Mouse (Mus musculus) neural tube, embryonic 12.5 days (tissue): ENCODE measurements around the gene Phf5a. TPM values are rescaled to one million over a fixed set of nuclear protein-coding genes. Genes with fewer than 3 reads are reported as not detected.
A peak's percentile ranks its signal among the peaks of the same experiment; 100 is the strongest.

Experiments used
- ATAC-seq: fragments of 200-750 bp; cut with Nextera tagmentation; 2 replicates; pipeline ENCODE4 v1.8.0; 2017; ENCODE audit warnings: low read depth, mild to moderate bottlenecking, moderate TSS enrichment, moderate library complexity; ENCODE audit not compliant: low FRiP score
- H3K27ac ChIP-seq: fragments of 300-500 bp; sonication (generic); 2 replicates; pipeline ENCODE4 v1.5.1; 2016
- H3K27me3 ChIP-seq: fragments of 300-500 bp; sonication (generic); replicated peaks from 2 replicates; pipeline ENCODE4 v1.6.1; 2016; ENCODE audit warnings: mild to moderate bottlenecking
- H3K36me3 ChIP-seq: fragments of 300-500 bp; sonication (generic); 2 replicates; pipeline ENCODE4 v1.6.1; 2016; ENCODE audit warnings: mild to moderate bottlenecking
- H3K4me1 ChIP-seq: fragments of 300-500 bp; sonication (generic); 2 replicates; pipeline ENCODE4 v1.6.1; 2016
- H3K4me2 ChIP-seq: fragments of 300-500 bp; sonication (generic); replicated peaks from 2 replicates; pipeline ENCODE4 v1.6.1; 2016; ENCODE audit warnings: mild to moderate bottlenecking
- H3K4me3 ChIP-seq: fragments of 300-500 bp; sonication (generic); 2 replicates; pipeline ENCODE4 v1.5.1; 2016
- H3K9ac ChIP-seq: fragments of 300-500 bp; sonication (generic); 2 replicates; pipeline ENCODE4 v1.6.1; 2016; ENCODE audit warnings: mild to moderate bottlenecking
- H3K9me3 ChIP-seq: fragments of 300-500 bp; sonication (generic); 2 replicates; pipeline ENCODE4 v1.6.1; 2016; ENCODE audit warnings: mild to moderate bottlenecking
- WGBS: fragments of 180-500 bp; shearing (Covaris S2); methylation state at CpG from one replicate; pipeline ENCODE4 v1.1.7; 2016; 5-methylcytosine and 5-hydroxymethylcytosine counted together
- polyA plus RNA-seq: library from polyadenylated mRNA; unstranded; fragments of >200 nt; fragmentation: Nextera tagmentation; extraction: Ambion mirVana; gene quantifications from 2 replicates; pipeline ENCODE4 v1.2.1, GENCODE M21; 2016

The Phf5a gene
- polyA plus RNA-seq, 1 experiment from 2014 or later: 126 TPM

DNA sequence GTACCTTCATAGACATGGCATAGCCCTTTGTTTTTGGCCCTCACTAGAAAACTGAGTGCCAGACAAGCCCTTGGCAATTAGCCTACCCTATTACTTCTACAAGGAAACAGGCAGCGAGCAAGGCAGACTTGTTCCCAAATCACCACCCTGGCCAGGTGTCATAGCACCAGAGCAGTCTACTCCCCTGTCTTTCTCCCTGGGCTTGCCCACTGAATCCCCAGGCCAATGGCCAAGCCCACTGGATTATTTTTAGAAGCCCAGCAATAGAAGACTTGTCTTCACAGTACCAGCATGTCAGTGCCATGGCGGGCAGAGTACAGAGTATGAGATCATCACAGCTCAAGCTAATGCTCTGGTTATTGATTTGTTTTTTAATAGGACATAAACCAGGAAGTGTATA, 27.0 kb upstream of the Phf5a start:
- no peak overlapping the region for H3K4me2 ChIP-seq
- H3K9ac ChIP-seq: no peak overlapping the region
- ATAC-seq: no peak
- no peak overlapping the region for H3K27ac ChIP-seq
- WGBS: 100% methylated on average over 2 of the region's 2 CpGs
- H3K9me3 ChIP-seq: no peaks in the 10 kb centered on the region
- peaks cover 81% of the 10 kb centered on the region for H3K36me3 ChIP-seq
- no peak overlapping the region for H3K4me3 ChIP-seq
- H3K4me1 ChIP-seq: no peaks in the 10 kb centered on the region
- H3K27me3 ChIP-seq: no peaks in the 10 kb centered on the region

DNA sequence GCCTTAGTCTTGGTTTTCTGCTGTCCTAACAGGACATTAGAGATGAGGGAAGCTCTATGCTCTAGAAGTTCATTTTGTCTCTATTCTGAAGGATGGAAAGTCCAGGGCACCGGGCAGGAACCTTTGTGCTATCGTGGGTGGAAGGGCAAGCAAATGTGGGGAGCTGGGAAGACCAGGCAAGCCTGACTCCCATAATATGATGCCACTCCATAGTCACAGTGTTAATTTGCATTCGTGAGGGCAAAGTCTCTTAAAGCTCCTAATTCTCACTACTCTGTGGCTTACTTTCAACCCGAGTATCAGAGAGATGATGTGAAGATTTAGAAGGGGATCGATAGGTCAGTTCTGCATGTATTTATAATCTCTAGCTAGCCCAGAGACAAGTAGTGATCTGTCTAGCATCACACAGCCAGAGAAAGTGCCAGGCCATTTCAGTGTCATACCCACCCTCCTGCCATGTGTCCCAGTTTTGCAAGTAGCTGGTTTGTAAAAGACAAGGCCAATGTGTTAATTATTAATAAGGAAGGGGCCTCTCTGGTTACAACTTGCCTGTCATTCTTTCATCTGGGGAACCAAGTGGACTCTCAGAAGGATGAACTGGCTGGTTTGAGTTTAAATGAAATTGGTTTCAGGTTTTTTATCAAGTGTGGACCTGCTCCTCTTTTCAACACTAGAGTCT, 26.0 kb upstream of the Phf5a start:
- H3K4me2 ChIP-seq: no peak overlapping the region
- H3K36me3 ChIP-seq: peaks cover 75% of the 10 kb centered on the region
- H3K27ac ChIP-seq: no peak overlapping the region
- no peaks in the 10 kb centered on the region for H3K4me1 ChIP-seq
- no peaks in the 10 kb centered on the region for H3K27me3 ChIP-seq
- no peak for ATAC-seq
- no peak overlapping the region for H3K9ac ChIP-seq
- WGBS: 93% methylated on average over 5 of the region's 5 CpGs
- no peak overlapping the region for H3K4me3 ChIP-seq
- H3K9me3 ChIP-seq: no peaks in the 10 kb centered on the region

DNA sequence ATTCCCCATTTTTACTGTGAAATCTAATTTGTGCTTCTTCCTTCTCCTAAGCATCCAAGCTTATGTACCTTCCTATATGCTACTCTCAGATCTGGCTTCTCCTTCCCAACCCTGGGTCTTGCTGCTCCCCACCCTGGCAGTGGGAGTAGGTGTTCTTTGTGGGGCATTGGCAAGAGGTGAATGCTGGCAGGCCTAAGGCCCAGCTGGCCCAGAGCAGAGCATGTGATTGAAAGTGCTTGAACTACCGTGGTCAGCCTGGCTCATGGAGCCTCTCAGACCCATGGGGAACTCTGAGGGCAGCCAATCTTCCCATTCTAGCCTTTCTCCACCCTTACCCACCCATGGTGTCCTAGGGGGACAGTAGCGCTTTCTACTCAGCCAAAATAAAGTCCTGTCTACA, 24.7 kb upstream of the Phf5a start:
- no peaks in the 10 kb centered on the region for H3K4me1 ChIP-seq
- no peak overlapping the region for H3K27ac ChIP-seq
- no peak overlapping the region for H3K4me3 ChIP-seq
- no peak for ATAC-seq
- H3K27me3 ChIP-seq: no peaks in the 10 kb centered on the region
- H3K4me2 ChIP-seq: no peak overlapping the region
- H3K36me3 ChIP-seq: peaks cover 75% of the 10 kb centered on the region
- no peaks in the 10 kb centered on the region for H3K9me3 ChIP-seq
- 100% methylated on average over 2 of the region's 2 CpGs for WGBS
- no peak overlapping the region for H3K9ac ChIP-seq

DNA sequence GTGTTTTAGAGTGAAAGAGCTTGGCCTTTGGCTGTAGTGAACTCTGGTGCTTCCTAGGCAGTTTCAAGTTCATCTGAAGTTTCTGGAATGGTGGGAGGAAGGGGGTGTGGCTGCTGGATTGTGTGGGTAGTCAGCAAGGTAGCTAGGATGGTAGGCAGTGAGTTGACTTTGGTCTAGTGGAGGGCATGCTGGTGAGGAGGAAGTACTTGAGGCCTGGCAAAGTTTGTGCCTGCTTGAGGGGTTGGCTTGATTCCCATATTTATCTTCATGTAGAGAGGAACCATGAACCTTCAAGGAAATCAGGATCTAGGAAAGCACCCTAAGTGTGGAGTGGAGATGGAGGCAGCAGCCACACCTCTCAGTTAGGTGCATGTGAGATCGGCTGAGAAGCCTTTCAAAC, 22.3 kb upstream of the Phf5a start:
- WGBS: 88% methylated on average over 1 of the region's 1 CpGs
- H3K9ac ChIP-seq: no peak overlapping the region
- ATAC-seq: no peak
- peaks cover 75% of the 10 kb centered on the region for H3K36me3 ChIP-seq
- no peak overlapping the region for H3K4me2 ChIP-seq
- no peaks in the 10 kb centered on the region for H3K9me3 ChIP-seq
- no peak overlapping the region for H3K27ac ChIP-seq
- H3K27me3 ChIP-seq: no peaks in the 10 kb centered on the region
- no peak overlapping the region for H3K4me3 ChIP-seq
- no peaks in the 10 kb centered on the region for H3K4me1 ChIP-seq

DNA sequence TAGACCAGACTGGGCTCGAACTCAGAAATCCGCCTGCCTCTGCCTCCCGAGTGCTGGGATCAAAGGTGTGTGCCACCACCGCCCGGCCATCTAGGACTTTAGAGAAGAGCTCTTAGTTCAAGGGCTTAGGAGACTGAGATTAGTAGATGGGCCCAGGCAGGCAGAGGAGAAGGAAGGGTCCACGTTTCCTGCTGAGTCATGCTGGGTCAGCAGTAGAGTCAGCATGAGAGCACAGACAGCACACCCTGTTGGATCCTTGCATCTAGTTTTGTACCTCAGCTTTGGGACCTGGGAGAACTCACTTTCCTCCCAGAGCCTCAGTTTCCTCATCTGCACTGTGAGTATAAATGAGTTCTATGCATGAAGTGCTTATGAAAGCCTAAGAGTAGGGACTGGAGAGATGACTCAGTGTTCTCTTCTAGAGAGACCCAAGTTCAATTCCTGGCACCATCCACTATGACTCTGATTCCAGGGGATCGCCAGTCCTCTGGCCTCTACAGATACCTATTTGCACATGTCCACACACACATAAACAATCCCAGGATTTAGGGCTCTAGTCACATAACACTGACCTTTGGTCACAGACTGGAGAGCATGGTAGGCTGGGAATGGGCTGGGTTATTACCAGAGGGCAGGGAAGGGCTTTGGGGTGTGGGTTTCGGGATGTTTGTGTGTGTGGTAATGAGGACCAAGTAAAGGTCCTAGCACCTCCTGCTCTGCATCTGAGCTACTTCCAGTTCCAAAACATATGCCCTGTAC, 20.3 kb upstream of the Phf5a start:
- H3K27ac ChIP-seq: no peak overlapping the region
- no peaks in the 10 kb centered on the region for H3K4me1 ChIP-seq
- H3K4me2 ChIP-seq: no peak overlapping the region
- WGBS: 92% methylated on average over 8 of the region's 8 CpGs
- H3K9me3 ChIP-seq: no peaks in the 10 kb centered on the region
- no peak overlapping the region for H3K9ac ChIP-seq
- no peaks in the 10 kb centered on the region for H3K27me3 ChIP-seq
- H3K4me3 ChIP-seq: no peak overlapping the region
- ATAC-seq: no peak
- H3K36me3 ChIP-seq: peaks cover 67% of the 10 kb centered on the region

DNA sequence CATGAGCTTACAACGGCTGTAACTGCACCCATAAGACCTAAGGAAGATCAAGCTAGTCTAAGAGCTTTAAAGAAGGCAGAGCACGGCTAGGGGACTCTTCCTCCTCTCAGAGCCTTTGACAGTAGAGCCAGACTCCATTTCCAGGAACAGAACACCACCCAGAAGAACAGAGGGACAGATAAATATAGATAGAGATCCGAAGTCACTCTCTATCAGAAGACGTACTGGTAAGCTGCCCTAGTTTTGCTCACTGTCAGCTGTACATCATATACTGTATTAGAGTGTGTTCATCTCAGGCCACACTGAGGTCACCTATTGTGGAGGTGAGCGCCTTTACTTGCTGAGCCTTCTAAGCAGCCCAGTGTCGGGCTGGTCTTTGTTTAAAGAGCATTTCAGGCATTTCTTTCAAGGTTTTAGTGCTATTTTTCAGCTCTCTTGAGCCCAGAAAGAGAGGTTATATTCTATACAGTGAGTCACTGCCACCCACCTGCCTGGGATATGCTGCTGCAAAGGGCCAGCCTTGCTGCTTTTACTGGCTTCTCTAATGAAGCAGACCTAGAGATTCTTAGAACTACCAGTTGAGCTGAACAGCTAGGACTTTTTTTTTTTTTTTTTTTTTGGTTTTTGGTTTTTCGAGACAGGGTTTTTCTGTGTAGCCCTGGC, 19.6 kb upstream of the Phf5a start:
- Histone ChIP-seq H3K36me3 (peaks cover 60% of the 10 kb centered on the region), H3K27ac (no peak overlapping the region), H3K4me3 (no peak overlapping the region), H3K4me2 (no peak overlapping the region), H3K9me3 (no peaks in the 10 kb centered on the region), H3K4me1 (no peaks in the 10 kb centered on the region), H3K9ac (no peak overlapping the region), H3K27me3 (no peaks in the 10 kb centered on the region)
- 93% methylated on average over 7 of the region's 7 CpGs for WGBS
- no peak for ATAC-seq

DNA sequence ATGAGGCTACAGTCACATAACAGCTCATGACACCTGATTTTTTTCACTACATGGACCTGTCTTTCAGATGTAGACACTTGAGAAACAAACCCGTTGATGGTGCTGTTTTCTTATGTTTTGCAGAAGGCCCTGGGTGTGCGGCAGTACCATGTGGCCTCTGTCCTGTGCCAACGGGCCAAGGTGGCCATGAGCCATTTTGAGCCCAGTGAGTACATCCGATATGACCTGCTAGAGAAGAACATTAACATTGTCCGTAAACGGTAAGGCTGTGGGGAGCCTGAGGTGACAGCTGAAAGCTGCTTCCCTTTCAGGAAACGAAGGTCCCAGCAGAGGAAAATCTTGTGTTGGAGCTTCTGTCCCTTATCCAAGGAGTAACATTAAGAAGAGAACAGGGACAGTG, 17.5 kb upstream of the Phf5a start:
- Histone ChIP-seq H3K27me3 (no peaks in the 10 kb centered on the region), H3K9me3 (no peaks in the 10 kb centered on the region), H3K9ac (no peak overlapping the region), H3K4me1 (no peaks in the 10 kb centered on the region), H3K27ac (no peak overlapping the region), H3K4me2 (no peak overlapping the region), H3K4me3 (no peak overlapping the region), H3K36me3 (peaks cover 44% of the 10 kb centered on the region)
- no peak for ATAC-seq
- 96% methylated on average over 7 of the region's 7 CpGs for WGBS

DNA sequence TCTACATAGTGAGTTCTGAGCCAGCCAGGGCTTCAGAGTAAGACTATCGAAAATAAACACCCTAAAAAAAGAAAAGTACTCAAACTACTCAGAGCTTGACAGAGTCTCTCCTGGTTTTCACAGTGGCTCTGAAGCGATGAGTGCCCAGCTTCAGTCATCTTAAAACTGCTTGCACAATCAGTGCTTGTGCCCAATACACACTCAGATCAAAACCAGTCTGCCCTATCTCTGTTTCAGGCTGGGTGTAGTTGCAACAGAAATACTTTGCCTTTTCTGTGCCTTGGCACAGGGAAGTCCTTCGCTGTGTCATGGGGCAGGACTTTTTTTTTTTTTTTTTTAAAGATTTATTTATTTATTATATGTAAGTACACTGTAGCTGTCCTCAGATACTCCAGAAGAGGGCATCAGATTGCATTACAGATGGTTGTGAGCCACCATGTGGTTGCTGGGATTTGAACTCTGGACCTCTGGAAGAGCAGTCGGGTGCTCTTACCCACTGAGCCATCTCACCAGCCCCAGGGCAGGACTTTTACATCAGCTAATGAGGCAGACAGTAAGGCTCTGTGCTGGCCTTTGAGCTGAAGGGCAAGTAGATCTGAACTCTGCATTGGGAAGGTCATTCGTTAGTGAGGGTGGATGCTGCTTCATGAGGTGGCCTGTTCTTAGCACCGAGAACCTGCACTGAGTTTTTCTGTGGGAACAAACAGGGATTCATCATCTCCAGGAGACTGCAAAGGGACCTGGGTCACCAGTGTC, 15.3 kb upstream of the Phf5a start:
- no peaks in the 10 kb centered on the region for H3K27me3 ChIP-seq
- ATAC-seq: no peak
- 91% methylated on average over 6 of the region's 6 CpGs for WGBS
- no peak overlapping the region for H3K9ac ChIP-seq
- no peaks in the 10 kb centered on the region for H3K4me1 ChIP-seq
- H3K36me3 ChIP-seq: peaks cover 30% of the 10 kb centered on the region
- H3K4me2 ChIP-seq: no peak overlapping the region
- no peak overlapping the region for H3K27ac ChIP-seq
- no peaks in the 10 kb centered on the region for H3K9me3 ChIP-seq
- no peak overlapping the region for H3K4me3 ChIP-seq

DNA sequence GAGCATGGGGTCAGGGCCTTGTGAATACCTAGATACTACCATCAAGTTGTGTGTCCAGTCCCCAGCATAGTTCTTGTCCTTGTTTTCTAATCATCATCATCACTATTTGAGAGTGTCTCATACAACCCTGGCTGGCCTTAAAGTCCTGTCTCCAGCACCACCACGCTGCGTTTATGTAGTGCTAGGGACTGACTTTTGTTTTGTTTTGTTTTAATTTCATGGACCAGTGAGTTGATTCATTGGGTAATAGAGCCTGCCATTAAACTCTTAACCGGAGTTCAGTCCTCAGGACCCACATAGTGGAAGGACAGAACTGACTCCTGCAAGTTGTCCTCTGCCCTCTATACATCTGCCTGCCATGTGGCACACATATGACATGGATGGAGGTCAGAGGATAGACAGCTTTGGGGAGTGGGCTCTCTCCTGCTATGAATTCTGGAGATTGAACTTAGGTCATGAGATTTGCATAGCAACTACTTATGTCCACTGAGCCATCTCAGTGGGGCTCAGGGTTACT, 13.8 kb upstream of the Phf5a start:
- no peak overlapping the region for H3K9ac ChIP-seq
- no peak overlapping the region for H3K27ac ChIP-seq
- peaks cover 17% of the 10 kb centered on the region for H3K36me3 ChIP-seq
- no peak for ATAC-seq
- no peak overlapping the region for H3K4me2 ChIP-seq
- no peaks in the 10 kb centered on the region for H3K27me3 ChIP-seq
- no peaks in the 10 kb centered on the region for H3K9me3 ChIP-seq
- 68% methylated on average over 3 of the region's 3 CpGs for WGBS
- H3K4me3 ChIP-seq: no peak overlapping the region
- 0 out of 2 replicates have a peak, but pooled peaks cover 3% of the 10 kb centered on the region for H3K4me1 ChIP-seq

DNA sequence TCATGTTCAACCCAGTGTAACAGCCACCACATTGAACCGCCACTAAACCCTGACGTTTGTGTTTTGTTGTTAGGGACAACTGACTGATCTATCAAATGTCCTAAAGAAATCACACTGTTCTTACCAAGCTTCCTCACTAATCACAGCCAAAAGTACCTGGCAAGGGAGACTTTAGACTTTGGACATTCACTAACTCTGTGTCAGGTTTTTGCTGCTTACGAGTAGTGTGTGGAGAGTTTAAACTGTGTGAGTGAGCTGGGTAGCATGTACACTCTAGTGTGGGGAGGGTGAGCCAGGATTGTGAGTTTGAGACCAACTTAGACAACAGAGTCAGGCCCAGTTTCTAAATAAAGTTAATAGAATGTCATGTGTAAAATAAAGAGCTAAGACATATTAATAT, 10.6 kb upstream of the Phf5a start:
- Histone ChIP-seq H3K9ac (no peak overlapping the region), H3K27me3 (no peaks in the 10 kb centered on the region), H3K9me3 (no peaks in the 10 kb centered on the region), H3K4me2 (no peak overlapping the region), H3K4me3 (no peak overlapping the region), H3K27ac (no peak overlapping the region), H3K36me3 (no peaks in the 10 kb centered on the region), H3K4me1 (peaks cover 22% of the 10 kb centered on the region)
- 95% methylated on average over 3 of the region's 3 CpGs for WGBS
- ATAC-seq: no peak

DNA sequence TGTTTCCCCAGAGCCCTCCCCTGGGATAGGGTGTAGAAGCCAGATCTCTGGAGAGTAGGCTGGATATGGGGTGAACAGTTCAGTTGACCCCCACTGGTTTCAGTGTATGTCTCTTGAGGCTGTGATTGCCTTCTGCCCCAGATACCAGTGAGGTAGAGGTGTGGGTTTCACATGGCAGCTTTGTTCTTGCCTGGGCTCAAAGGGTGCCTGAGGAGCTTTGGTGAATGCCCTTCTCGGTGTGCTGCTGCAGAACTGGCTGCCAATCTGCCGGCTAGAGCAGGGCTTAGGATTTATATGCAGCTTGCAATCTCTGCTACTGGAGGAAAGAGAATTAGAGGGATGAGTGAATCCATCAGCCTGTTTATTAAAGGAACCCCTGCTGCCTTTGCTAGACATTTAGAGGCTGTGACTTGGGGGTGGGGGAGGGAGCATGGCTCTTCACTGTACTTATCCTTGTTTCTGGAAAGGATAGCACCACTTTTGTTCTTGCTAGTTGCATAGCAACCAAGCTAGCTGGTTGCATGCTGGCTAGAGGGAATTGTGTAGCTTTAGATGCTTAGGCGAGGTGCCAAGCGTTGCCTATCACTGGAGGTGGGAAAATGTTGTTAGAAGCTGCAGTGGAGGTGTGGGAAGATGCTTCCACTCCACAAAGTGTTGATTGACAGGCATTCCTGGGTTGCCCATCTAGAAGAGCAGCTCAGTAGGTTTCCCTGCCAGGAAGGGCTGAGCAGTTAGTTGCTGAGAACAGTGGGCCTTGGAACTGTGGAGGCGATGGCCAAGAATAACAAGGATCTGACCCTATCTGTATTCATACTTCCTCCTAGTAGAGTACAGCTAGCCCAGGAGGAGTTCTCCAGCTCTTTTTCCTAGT, 8.1 kb upstream of the Phf5a start:
- peak overlapping the region; percentile 63 for H3K27ac ChIP-seq
- ATAC-seq: peak; percentile 86; the same call in 1 of the 2 replicates
- no peaks in the 10 kb centered on the region for H3K36me3 ChIP-seq
- H3K9me3 ChIP-seq: no peaks in the 10 kb centered on the region
- peak overlapping the region; percentile 40 for H3K4me2 ChIP-seq
- H3K4me1 ChIP-seq: peaks cover 22% of the 10 kb centered on the region
- no peak overlapping the region for H3K4me3 ChIP-seq
- no peaks in the 10 kb centered on the region for H3K27me3 ChIP-seq
- 56% methylated on average over 5 of the region's 5 CpGs for WGBS
- no peak overlapping the region for H3K9ac ChIP-seq
